Mouse (Mus musculus) liver, embryonic 11.5 days (tissue): ENCODE measurements around the gene Slc35g3. TPM values are rescaled to one million over a fixed set of nuclear protein-coding genes. Genes with fewer than 3 reads are reported as not detected.
"Not testable (repeated sequence)": the region's sequence is repeated elsewhere in the genome, so short reads cannot be mapped to it uniquely, and the experiment has no call there.

Experiments
- ATAC-seq: fragments of 200-750 bp; cut with Nextera tagmentation; replicated peaks from 2 replicates; pipeline ENCODE4 v1.8.0; 2017; ENCODE audit warnings: moderate number of reproducible peaks, mild to moderate bottlenecking, moderate TSS enrichment, moderate library complexity; ENCODE audit not compliant: low FRiP score
- DNase-seq: peaks from one replicate; pipeline ENCODE4 v3.0.0-alpha.2; 2017; ENCODE audit warnings: low spot score
- H3K27ac ChIP-seq: fragments of 300-500 bp; sonication (generic); 2 replicates; pipeline ENCODE4 v1.5.1; 2014; ENCODE audit warnings: mild to moderate bottlenecking, low read depth, low read length, control low read depth
- H3K27me3 ChIP-seq: fragments of 300-500 bp; sonication (generic); replicated peaks from 2 replicates; pipeline ENCODE4 v1.6.1; 2014; ENCODE audit warnings: low read length, mixed read lengths; ENCODE audit not compliant: control insufficient read depth, insufficient read depth
- H3K36me3 ChIP-seq: fragments of 300-500 bp; sonication (generic); 2 replicates; pipeline ENCODE4 v1.6.1; 2014; ENCODE audit warnings: mild to moderate bottlenecking, low read length, moderate library complexity, mixed read lengths; ENCODE audit not compliant: control insufficient read depth, insufficient read depth
- H3K4me1 ChIP-seq: fragments of 300-500 bp; sonication (generic); replicated peaks from 2 replicates; pipeline ENCODE4 v1.6.1; 2014; ENCODE audit warnings: low read length, mixed read lengths; ENCODE audit not compliant: control insufficient read depth, insufficient read depth
- H3K4me2 ChIP-seq: fragments of 300-500 bp; sonication (generic); 2 replicates; pipeline ENCODE4 v1.6.1; 2014; ENCODE audit warnings: mild to moderate bottlenecking, control low read depth, moderate library complexity
- H3K4me3 ChIP-seq: fragments of 300-500 bp; sonication (generic); 2 replicates; pipeline ENCODE4 v1.5.1; 2014; ENCODE audit warnings: low read depth, low read length, control low read depth
- H3K9ac ChIP-seq: fragments of 300-500 bp; sonication (generic); 2 replicates; pipeline ENCODE4 v1.6.1; 2014; ENCODE audit warnings: low read depth, low read length, control low read depth
- H3K9me3 ChIP-seq: fragments of 300-500 bp; sonication (generic); 2 replicates; pipeline ENCODE4 v1.6.1; 2016; ENCODE audit warnings: low read length, inconsistent platforms, mixed read lengths; ENCODE audit not compliant: control insufficient read depth
- WGBS: fragments of 180-500 bp; shearing (Covaris S2); extraction: QIAGEN DNeasy Blood & Tissue Kit; methylation state at CpG from one replicate; pipeline ENCODE4 v1.1.7; 2014; 5-methylcytosine and 5-hydroxymethylcytosine counted together
- polyA plus RNA-seq: library from polyadenylated mRNA; unstranded; fragments of >200 nt; fragmentation: Nextera tagmentation; extraction: Ambion mirVana; gene quantifications from 2 replicates; pipeline ENCODE4 v1.2.1, GENCODE M21; 2014

Gene Slc35g3
- polyA plus RNA-seq, 1 experiment from 2014 or later, result not detected

DNA sequence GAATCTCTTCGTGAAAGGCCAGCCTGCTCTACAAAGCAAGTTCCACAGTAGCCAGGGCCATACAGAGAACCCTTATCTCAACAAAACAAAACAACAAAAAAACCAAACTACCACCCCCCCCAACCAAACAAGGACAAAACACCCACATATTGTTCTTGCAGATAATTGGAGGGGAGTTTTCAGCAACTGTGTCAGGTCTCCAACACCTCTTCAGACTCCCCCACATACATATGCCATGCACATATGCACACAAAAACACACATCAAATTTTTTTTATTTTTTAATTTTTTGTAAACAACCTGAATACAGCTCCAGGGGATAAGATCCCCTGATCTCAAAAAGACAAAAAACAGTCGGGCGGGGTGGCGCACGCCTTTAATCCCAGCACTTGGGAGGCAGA, 7.5 kb downstream of the Slc35g3 start:
- Histone ChIP-seq H3K9me3 (no peaks in the 10 kb centered on the region), H3K4me1 (peaks cover 50% of the 10 kb centered on the region), H3K4me2 (peak overlapping the region; percentile 55), H3K4me3 (no peak overlapping the region), H3K27ac (peak overlapping the region; percentile 17; the same call in 1 of the 2 replicates), H3K36me3 (no peaks in the 10 kb centered on the region), H3K27me3 (no peaks in the 10 kb centered on the region), H3K9ac (no peak overlapping the region)
- DNase-seq (no peak), ATAC-seq (no peak)
- 72% methylated on average over 5 of the region's 5 CpGs for WGBS

- Histone ChIP-seq H3K4me2 (peak overlapping the region; percentile 32), H3K9me3 (no peaks in the 10 kb centered on the region), H3K27ac (0 out of 2 replicates have a peak overlapping the region, but pooled peaks have one; percentile 1), H3K4me3 (no peak overlapping the region), H3K9ac (peak overlapping the region; percentile 36; the same call in 1 of the 2 replicates), H3K4me1 (peaks cover 50% of the 10 kb centered on the region), H3K27me3 (no peaks in the 10 kb centered on the region), H3K36me3 (peaks cover 3% of the 10 kb centered on the region; the same call in 1 of the 2 replicates)
- no peak for ATAC-seq
- no peak for DNase-seq
These were observed 9.1 kb downstream of the Slc35g3 start for GRCm38 (mm10) chr11:69752686-69753085.

DNA sequence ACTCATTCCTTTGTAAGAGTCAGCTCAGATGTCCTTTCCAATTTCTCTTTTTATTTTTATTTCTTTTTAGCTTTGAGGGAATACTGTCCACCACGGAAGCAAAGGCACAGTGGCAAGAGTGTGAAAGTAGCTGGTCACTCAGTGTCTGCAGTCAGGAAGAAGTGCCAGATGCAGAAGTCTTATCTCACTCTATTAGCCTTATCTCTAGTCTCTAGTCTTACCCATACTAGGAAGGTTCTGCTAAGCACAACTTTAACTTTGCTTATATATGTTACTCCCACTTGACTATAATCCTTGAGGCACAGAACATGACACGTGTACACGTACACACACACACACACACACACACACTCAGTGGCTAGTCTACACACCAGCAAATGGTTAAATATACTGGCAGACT, 10.1 kb downstream of the Slc35g3 start:
- 36% methylated on average over 3 of the region's 3 CpGs for WGBS
- Histone ChIP-seq H3K4me1 (peaks cover 42% of the 10 kb centered on the region), H3K9ac (no peak overlapping the region), H3K4me3 (no peak overlapping the region), H3K9me3 (no peaks in the 10 kb centered on the region), H3K27me3 (no peaks in the 10 kb centered on the region), H3K27ac (peak overlapping the region; percentile 15; the same call in 1 of the 2 replicates), H3K36me3 (peaks cover 10% of the 10 kb centered on the region), H3K4me2 (peak overlapping the region; percentile 41)
- DNase-seq (no peak), ATAC-seq (peak; percentile 53; the same call in 1 of the 2 replicates)

DNA sequence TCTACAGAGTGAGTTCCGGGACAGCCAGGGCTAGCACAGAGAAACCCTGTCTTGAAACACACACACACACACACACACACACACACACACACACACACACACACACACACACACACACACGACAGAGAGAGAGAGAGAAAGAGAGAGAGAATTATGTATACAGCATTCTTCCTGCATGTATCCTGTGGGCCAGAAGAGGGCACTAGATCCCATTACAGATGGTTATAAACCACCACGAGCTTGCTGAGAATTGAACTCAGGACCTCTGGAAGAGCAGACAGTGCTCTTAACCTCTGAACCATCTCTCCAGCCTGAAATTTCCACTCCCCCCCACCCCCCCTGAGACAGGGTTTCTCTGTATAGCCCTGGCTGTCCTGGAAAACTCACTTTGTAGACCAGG, 30.4 kb downstream of the Slc35g3 start:
- not testable (repeated sequence) for DNase-seq, H3K27ac ChIP-seq, H3K4me2 ChIP-seq, H3K4me3 ChIP-seq, ATAC-seq, H3K9me3 ChIP-seq, H3K9ac ChIP-seq, H3K4me1 ChIP-seq, H3K27me3 ChIP-seq
- H3K36me3 ChIP-seq, result peaks cover 23% of the 10 kb centered on the region
- 77% methylated on average over 2 of the region's 3 CpGs for WGBS

- Histone ChIP-seq H3K9me3 (no peaks in the 10 kb centered on the region), H3K27ac (no peak overlapping the region), H3K4me2 (no peak overlapping the region), H3K4me3 (no peak overlapping the region), H3K27me3 (no peaks in the 10 kb centered on the region), H3K9ac (no peak overlapping the region), H3K36me3 (peaks cover 1% of the 10 kb centered on the region; the same call in 1 of the 2 replicates), H3K4me1 (no peaks in the 10 kb centered on the region)
- peak; percentile 54 for DNase-seq
- no peak for ATAC-seq
- WGBS, result 14% methylated on average over 3 of the region's 3 CpGs
These were observed 32.7 kb downstream of the Slc35g3 start for GRCm38 (mm10) chr11:69729063-69729462.

DNA sequence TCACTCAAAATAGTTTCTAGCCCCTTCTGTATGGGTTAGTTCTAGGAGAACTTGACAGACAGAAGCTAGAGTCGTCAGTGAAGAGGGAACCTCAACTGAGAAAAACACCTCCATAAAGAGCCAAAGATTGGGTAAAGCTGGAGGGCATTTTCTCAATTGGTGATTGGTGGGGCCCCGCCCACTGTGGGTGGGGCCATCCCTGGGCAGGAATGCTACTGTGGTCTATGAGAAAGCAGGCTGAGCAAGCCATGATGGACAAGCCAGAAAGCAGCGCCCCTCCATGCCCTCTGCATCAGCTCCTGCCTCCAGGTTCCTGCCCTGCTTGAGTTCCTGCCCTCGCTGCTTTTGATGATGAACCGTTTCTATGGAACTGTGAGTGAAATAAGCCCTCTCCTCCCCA, 35.8 kb downstream of the Slc35g3 start:
- Histone ChIP-seq H3K4me3 (no peak overlapping the region), H3K27ac (no peak overlapping the region), H3K9me3 (no peaks in the 10 kb centered on the region), H3K4me1 (no peaks in the 10 kb centered on the region), H3K36me3 (no peaks in the 10 kb centered on the region), H3K4me2 (no peak overlapping the region), H3K27me3 (no peaks in the 10 kb centered on the region), H3K9ac (no peak overlapping the region)
- ATAC-seq (no peak), DNase-seq (no peak)
- 32% methylated on average over 5 of the region's 5 CpGs for WGBS

GRCm38 (mm10) chr11:69723074-69723473, 38.7 kb downstream of the Slc35g3 start:
- Histone ChIP-seq H3K4me3 (no peak overlapping the region), H3K9me3 (no peaks in the 10 kb centered on the region), H3K36me3 (no peaks in the 10 kb centered on the region), H3K4me2 (no peak overlapping the region), H3K27ac (no peak overlapping the region), H3K4me1 (peaks cover 12% of the 10 kb centered on the region), H3K27me3 (no peaks in the 10 kb centered on the region), H3K9ac (no peak overlapping the region)
- ATAC-seq (no peak), DNase-seq (no peak)
- WGBS, result 55% methylated on average over 2 of the region's 2 CpGs

DNA sequence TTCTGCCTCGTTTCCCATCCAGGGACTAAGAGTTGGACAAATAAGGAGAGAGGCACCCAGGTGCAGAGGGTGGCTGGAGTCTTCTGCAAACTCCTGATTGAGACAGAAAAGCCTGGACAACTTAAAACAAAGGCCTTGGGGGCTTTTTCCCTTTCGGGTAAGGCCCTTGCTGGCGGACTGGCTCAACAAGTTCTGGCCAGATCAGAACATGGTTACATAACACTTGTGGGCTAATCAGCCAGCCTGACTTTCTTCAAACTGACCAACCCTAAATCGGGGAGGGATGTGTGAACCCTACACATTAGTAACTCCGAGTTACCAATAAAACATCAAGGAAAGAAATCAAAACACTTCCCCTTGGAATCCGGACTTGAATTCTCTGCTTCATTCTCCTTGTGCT, 40.9 kb downstream of the Slc35g3 start:
- Histone ChIP-seq H3K9me3 (no peaks in the 10 kb centered on the region), H3K27ac (no peak overlapping the region), H3K36me3 (no peaks in the 10 kb centered on the region), H3K4me2 (no peak overlapping the region), H3K27me3 (no peaks in the 10 kb centered on the region), H3K4me1 (peaks cover 20% of the 10 kb centered on the region), H3K4me3 (no peak overlapping the region), H3K9ac (peak overlapping the region; percentile 9; the same call in 1 of the 2 replicates)
- DNase-seq (no peak), ATAC-seq (no peak)
- 80% methylated on average over 6 of the region's 6 CpGs for WGBS

DNA sequence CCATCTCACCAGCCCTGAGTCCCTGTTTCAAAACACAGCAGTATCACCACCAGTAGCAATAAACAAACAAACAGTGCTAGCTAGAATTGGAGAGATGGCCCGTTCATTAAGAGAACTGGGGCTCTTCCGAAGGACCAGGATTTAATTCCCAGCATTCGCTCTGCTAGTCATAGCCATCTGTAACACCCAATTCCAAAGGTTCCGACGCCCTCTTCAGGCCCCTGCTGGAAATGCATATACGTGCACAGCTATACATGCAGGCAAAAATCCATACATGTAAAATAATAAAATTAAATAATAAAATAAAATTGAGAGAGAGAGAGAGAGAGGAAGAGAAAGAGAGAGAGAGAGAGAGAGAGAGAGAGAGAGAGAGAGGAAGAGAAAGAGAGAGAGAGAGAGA, 42.3 kb downstream of the Slc35g3 start:
- Histone ChIP-seq H3K9ac (no peak overlapping the region), H3K9me3 (no peaks in the 10 kb centered on the region), H3K36me3 (no peaks in the 10 kb centered on the region), H3K4me3 (no peak overlapping the region), H3K4me1 (peaks cover 20% of the 10 kb centered on the region), H3K27ac (peak overlapping the region; percentile 66; the same call in 1 of the 2 replicates), H3K4me2 (no peak overlapping the region), H3K27me3 (no peaks in the 10 kb centered on the region)
- ATAC-seq (no peak), DNase-seq (no peak)
- 71% methylated on average over 6 of the region's 6 CpGs for WGBS
